Mouse (Mus musculus) stomach, embryonic 14.5 days (tissue): ENCODE measurements at regions not wholly inside any gene's neighbourhood (a gene's known extent, or its start where the extent isn't known, plus 50 kb on each side); places are given as distances from the start of the nearest gene placed in this dataset.
A peak's percentile ranks its signal among the peaks of the same experiment; 100 is the strongest.

Experiments used
- ATAC-seq: fragments of 200-750 bp; cut with Nextera tagmentation; 2 replicates; pipeline ENCODE4 v1.8.0; 2017; ENCODE audit warnings: low read depth, moderate TSS enrichment; ENCODE audit not compliant: insufficient number of reproducible peaks, insufficient read depth, low FRiP score
- H3K27ac ChIP-seq: fragments of 300-500 bp; sonication (generic); 2 replicates; pipeline ENCODE4 v1.5.1; 2014; ENCODE audit warnings: mild to moderate bottlenecking, low read length, moderate library complexity, mixed read lengths
- H3K27me3 ChIP-seq: fragments of 300-500 bp; sonication (generic); 2 replicates; pipeline ENCODE4 v1.6.1; 2014; ENCODE audit warnings: low read length, control low read depth, mixed read lengths; ENCODE audit not compliant: control insufficient read depth, insufficient read depth
- H3K36me3 ChIP-seq: fragments of 300-500 bp; sonication (generic); 2 replicates; pipeline ENCODE4 v1.6.1; 2014; ENCODE audit warnings: mild to moderate bottlenecking, control low read depth, low read length, moderate library complexity, mixed read lengths; ENCODE audit not compliant: control insufficient read depth, insufficient read depth
- H3K4me1 ChIP-seq: fragments of 300-500 bp; sonication (generic); 2 replicates; pipeline ENCODE4 v1.6.1; 2014; ENCODE audit warnings: low read length, control low read depth, mixed read lengths; ENCODE audit not compliant: control insufficient read depth, insufficient read depth
- H3K4me2 ChIP-seq: fragments of 300-500 bp; sonication (generic); replicated peaks from 2 replicates; pipeline ENCODE4 v1.6.1; 2014; ENCODE audit warnings: low read depth, low read length, control low read depth
- H3K4me3 ChIP-seq: fragments of 300-500 bp; sonication (generic); 2 replicates; pipeline ENCODE4 v1.5.1; 2014; ENCODE audit warnings: low read depth, low read length, control low read depth
- H3K9ac ChIP-seq: fragments of 300-500 bp; sonication (generic); replicated peaks from 2 replicates; pipeline ENCODE4 v1.6.1; 2014; ENCODE audit warnings: low read depth, mild to moderate bottlenecking, control low read depth, low read length, moderate library complexity, mixed read lengths
- H3K9me3 ChIP-seq: fragments of 300-500 bp; sonication (generic); 2 replicates; pipeline ENCODE4 v1.6.1; 2016; ENCODE audit warnings: low read depth, low read length, control low read depth; ENCODE audit not compliant: control insufficient read depth
- WGBS: fragments of 180-500 bp; shearing (Covaris S2); extraction: QIAGEN DNeasy Blood & Tissue Kit; methylation state at CpG from one replicate; pipeline ENCODE4 v1.1.7; 2014; 5-methylcytosine and 5-hydroxymethylcytosine counted together

- H3K9ac ChIP-seq, result no peak overlapping the region
- H3K9me3 ChIP-seq, result no peaks in the 10 kb centered on the region
- no peaks in the 10 kb centered on the region for H3K4me1 ChIP-seq
- WGBS, result 50% methylated on average over 7 of the region's 7 CpGs
- no peaks in the 10 kb centered on the region for H3K36me3 ChIP-seq
- H3K27ac ChIP-seq, result no peak overlapping the region
- H3K4me2 ChIP-seq, result no peak overlapping the region
- no peak overlapping the region for H3K4me3 ChIP-seq
- H3K27me3 ChIP-seq, result no peaks in the 10 kb centered on the region
- ATAC-seq, result no peak
Observed at GRCm38 (mm10) chr12:113338891-113339290, 150.4 kb upstream of the Adam6b start.

GRCm38 (mm10) chr12:113341046-113341445 is 148.3 kb upstream of the Adam6b start:
- H3K4me3 ChIP-seq, result no peak overlapping the region
- no peaks in the 10 kb centered on the region for H3K36me3 ChIP-seq
- ATAC-seq, result no peak
- H3K4me2 ChIP-seq, result no peak overlapping the region
- H3K9ac ChIP-seq, result no peak overlapping the region
- H3K27me3 ChIP-seq, result no peaks in the 10 kb centered on the region
- 38% methylated on average over 3 of the region's 3 CpGs for WGBS
- H3K27ac ChIP-seq, result no peak overlapping the region
- no peaks in the 10 kb centered on the region for H3K9me3 ChIP-seq
- no peaks in the 10 kb centered on the region for H3K4me1 ChIP-seq

GRCm38 (mm10) chr12:113355132-113355531 is 134.2 kb upstream of the Adam6b start:
- no peak overlapping the region for H3K9ac ChIP-seq
- 67% methylated on average over 2 of the region's 2 CpGs for WGBS
- no peak for ATAC-seq

GRCm38 (mm10) chr12:113358077-113358476 is 131.2 kb upstream of the Adam6b start:
- no peaks in the 10 kb centered on the region for H3K27me3 ChIP-seq
- H3K9ac ChIP-seq, result no peak overlapping the region
- no peak for ATAC-seq
- H3K4me2 ChIP-seq, result no peak overlapping the region
- H3K4me3 ChIP-seq, result no peak overlapping the region
- WGBS, result 82% methylated on average over 5 of the region's 5 CpGs
- no peaks in the 10 kb centered on the region for H3K36me3 ChIP-seq
- H3K4me1 ChIP-seq, result no peaks in the 10 kb centered on the region
- H3K27ac ChIP-seq, result no peak overlapping the region
- H3K9me3 ChIP-seq, result no peaks in the 10 kb centered on the region

More at GRCm38 (mm10) chr12:113355132-113355531, 134.2 kb upstream of the Adam6b start:
- no peaks in the 10 kb centered on the region for H3K4me1 ChIP-seq
- H3K4me3 ChIP-seq, result no peak overlapping the region
- H3K36me3 ChIP-seq, result no peaks in the 10 kb centered on the region
- H3K4me2 ChIP-seq, result no peak overlapping the region
- H3K9me3 ChIP-seq, result no peaks in the 10 kb centered on the region
- no peaks in the 10 kb centered on the region for H3K27me3 ChIP-seq
- H3K27ac ChIP-seq, result no peak overlapping the region

GRCm38 (mm10) chr12:113360032-113360431 is 129.3 kb upstream of the Adam6b start:
- H3K4me2 ChIP-seq, result no peak overlapping the region
- no peaks in the 10 kb centered on the region for H3K4me1 ChIP-seq
- H3K27ac ChIP-seq, result no peak overlapping the region
- ATAC-seq, result no peak
- no peak overlapping the region for H3K4me3 ChIP-seq
- no peak overlapping the region for H3K9ac ChIP-seq
- 85% methylated on average over 7 of the region's 7 CpGs for whole genome bisulfite sequencing
- no peaks in the 10 kb centered on the region for H3K27me3 ChIP-seq
- H3K36me3 ChIP-seq, result no peaks in the 10 kb centered on the region
- H3K9me3 ChIP-seq, result no peaks in the 10 kb centered on the region

GRCm38 (mm10) chr12:113362409-113363038 is 126.8 kb upstream of the Adam6b start:
- H3K27me3 ChIP-seq, result no peaks in the 10 kb centered on the region
- 57% methylated on average over 2 of the region's 2 CpGs for WGBS
- H3K9ac ChIP-seq, result no peak overlapping the region
- no peak overlapping the region for H3K4me2 ChIP-seq
- no peak overlapping the region for H3K27ac ChIP-seq
- no peak for ATAC-seq
- no peaks in the 10 kb centered on the region for H3K36me3 ChIP-seq
- H3K4me1 ChIP-seq, result no peaks in the 10 kb centered on the region
- H3K9me3 ChIP-seq, result no peaks in the 10 kb centered on the region
- H3K4me3 ChIP-seq, result no peak overlapping the region

GRCm38 (mm10) chr12:113364023-113364422 is 125.3 kb upstream of the Adam6b start:
- H3K4me2 ChIP-seq, result no peak overlapping the region
- no peak overlapping the region for H3K9ac ChIP-seq
- no peak overlapping the region for H3K4me3 ChIP-seq
- H3K4me1 ChIP-seq, result no peaks in the 10 kb centered on the region
- ATAC-seq, result 0 out of 2 replicates have a peak, but pooled peaks have one; percentile 51
- H3K9me3 ChIP-seq, result no peaks in the 10 kb centered on the region
- H3K27me3 ChIP-seq, result no peaks in the 10 kb centered on the region
- no peaks in the 10 kb centered on the region for H3K36me3 ChIP-seq
- no peak overlapping the region for H3K27ac ChIP-seq

GRCm38 (mm10) chr12:113364437-113364836 is 124.9 kb upstream of the Adam6b start:
- no peaks in the 10 kb centered on the region for H3K4me1 ChIP-seq
- H3K9ac ChIP-seq, result no peak overlapping the region
- no peaks in the 10 kb centered on the region for H3K27me3 ChIP-seq
- H3K4me2 ChIP-seq, result no peak overlapping the region
- ATAC-seq, result no peak
- no peaks in the 10 kb centered on the region for H3K9me3 ChIP-seq
- H3K27ac ChIP-seq, result no peak overlapping the region
- H3K4me3 ChIP-seq, result no peak overlapping the region
- H3K36me3 ChIP-seq, result no peaks in the 10 kb centered on the region

- Histone ChIP-seq H3K4me2 (no peak overlapping the region), H3K27ac (no peak overlapping the region), H3K9ac (no peak overlapping the region), H3K4me1 (no peaks in the 10 kb centered on the region), H3K36me3 (no peaks in the 10 kb centered on the region), H3K27me3 (no peaks in the 10 kb centered on the region), H3K4me3 (no peak overlapping the region), H3K9me3 (no peaks in the 10 kb centered on the region)
- WGBS, result 56% methylated on average over 2 of the region's 2 CpGs
- ATAC-seq, result no peak
Observed at GRCm38 (mm10) chr12:113365783-113366182, 123.5 kb upstream of the Adam6b start.
